Mouse (Mus musculus) ZHBTc4 (cell line): Measurements from ENCODE around the gene Cse1l.

Experiments
- DNase-seq: peaks from one replicate; pipeline ENCODE4 v3.0.0-alpha.2; 2011; ENCODE audit warnings: low read depth, low spot score

Gene Cse1l

GRCm38 (mm10) chr2:166900792-166901505 lies 4.9 kb upstream of the Cse1l start:
- DNase-seq: peak; percentile 56

GRCm38 (mm10) chr2:166903719-166904282 lies 2.0 kb upstream of the Cse1l start:
- DNase-seq: peak; percentile 71

GRCm38 (mm10) chr2:166906523-166907182 lies 813 bp downstream of the Cse1l start:
- peak; percentile 39 for DNase-seq

GRCm38 (mm10) chr2:166909729-166910128 lies 3.9 kb downstream of the Cse1l start:
- DNase-seq: no peak

GRCm38 (mm10) chr2:166910536-166910935 lies 4.7 kb downstream of the Cse1l start:
- DNase-seq: no peak

GRCm38 (mm10) chr2:166923971-166924370 lies 18.1 kb downstream of the Cse1l start:
- DNase-seq: no peak

GRCm38 (mm10) chr2:166933943-166934342 lies 28.1 kb downstream of the Cse1l start:
- DNase-seq: no peak

GRCm38 (mm10) chr2:166934416-166934815 lies 28.6 kb downstream of the Cse1l start:
- DNase-seq: no peak

GRCm38 (mm10) chr2:166935582-166935981 lies 29.7 kb downstream of the Cse1l start:
- DNase-seq: no peak

- no peak for DNase-seq
These were observed 30.3 kb downstream of the Cse1l start for GRCm38 (mm10) chr2:166936166-166936565.

- DNase-seq: no peak
These were observed 37.3 kb downstream of the Cse1l start for GRCm38 (mm10) chr2:166943146-166943545.

- DNase-seq: no peak
These were observed 38.5 kb downstream of the Cse1l start for GRCm38 (mm10) chr2:166944346-166944745.

- no peak for DNase-seq
These were observed 39.6 kb downstream of the Cse1l start for GRCm38 (mm10) chr2:166945456-166945855.

- DNase-seq: no peak
These were observed 42.4 kb downstream of the Cse1l start for GRCm38 (mm10) chr2:166948246-166948645.

GRCm38 (mm10) chr2:166948936-166949335 lies 43.1 kb downstream of the Cse1l start:
- DNase-seq: no peak

- peak; percentile 43 for DNase-seq
These were observed 45.2 kb downstream of the Cse1l start for GRCm38 (mm10) chr2:166950853-166951648.

GRCm38 (mm10) chr2:166952151-166952550 lies 46.3 kb downstream of the Cse1l start:
- no peak for DNase-seq

GRCm38 (mm10) chr2:166956805-166957204 lies 51.0 kb downstream of the Cse1l start:
- peak; percentile 81 for DNase-seq

GRCm38 (mm10) chr2:166960648-166961330 lies 54.9 kb downstream of the Cse1l start:
- no peak for DNase-seq

GRCm38 (mm10) chr2:166963257-166963656 lies 57.4 kb downstream of the Cse1l start:
- no peak for DNase-seq

GRCm38 (mm10) chr2:166964773-166965172 lies 58.9 kb downstream of the Cse1l start:
- no peak for DNase-seq
